Mouse (Mus musculus) liver, adult 2 months (tissue): ENCODE data around the gene Cyb5d2.

Experiments used
- CTCF ChIP-seq: fragments of 200-500 bp; IDR thresholded peaks from 2 replicates; pipeline ENCODE4 v1.5.1; 2011; ENCODE audit warnings: low read depth, low read length, control low read depth
- POLR2A ChIP-seq: fragments of 200-500 bp; IDR thresholded peaks from 2 replicates; pipeline ENCODE4 v1.6.1; 2011; ENCODE audit warnings: low read length, control low read depth; ENCODE audit not compliant: insufficient read depth; ENCODE audit errors: extremely low read depth

- no peak for TF ChIP-seq CTCF
- TF ChIP-seq POLR2A: peak; percentile 59; the same call in 1 of the 2 replicates
Measured at GRCm38 (mm10) chr11:72795455-72796295, at the start of gene Cyb5d2, which contains the start of gene Zzef1.
